Mouse (Mus musculus): Measurements from ENCODE around the gene Ap5z1.

- TF ChIP-seq EP300 (IDR thresholded peaks at IDR 0.05; ENCODE audit: low read depth) (no peak), CTCF (IDR thresholded peaks at IDR 0.05; ENCODE audit: low read depth) (no peak)
Observed at GRCm38 (mm10) chr5:142444791-142445531, 18.8 kb upstream of the Ap5z1 start.
